Mouse (Mus musculus) lung, postnatal 0 days (tissue): ENCODE results near the gene Cdnf.

Experiments used
- CTCF ChIP-seq: IDR thresholded peaks from 2 replicates; pipeline ENCODE4 v1.5.1; 2016; ENCODE audit warnings: antibody characterized with exemption, mild to moderate bottlenecking
- EP300 ChIP-seq: IDR thresholded peaks from 2 replicates; pipeline ENCODE4 v1.6.1; 2016; ENCODE audit warnings: antibody characterized with exemption, mild to moderate bottlenecking, control low read depth

DNA sequence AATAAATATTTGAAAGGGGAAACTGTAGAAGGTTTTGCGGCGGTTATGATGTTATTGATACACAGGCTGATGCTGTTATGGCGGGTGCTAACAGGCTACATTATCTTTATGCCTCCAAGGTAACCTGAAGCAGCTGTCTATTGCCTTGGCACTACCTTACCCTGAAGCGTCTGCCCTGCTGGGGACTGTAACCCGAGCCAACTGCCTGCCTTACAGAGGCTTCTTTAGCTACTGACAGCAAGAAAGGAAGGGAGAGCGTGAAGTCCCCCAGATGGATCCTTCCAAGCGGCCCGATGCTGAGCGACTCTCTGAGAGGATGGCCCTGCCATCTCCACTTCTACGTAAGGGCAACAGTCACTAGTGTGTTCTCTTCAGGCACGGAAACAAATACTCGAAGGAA, 57.4 kb downstream of the Cdnf start, which contains the start of gene Fam107b:
- TF ChIP-seq CTCF (no peak), EP300 (no peak)
